12 mouse cellular contexts compared by ENCODE assay signal in genomic region chr17:30177435-30177834, GRCm38 (mm10).
DNase-seq lines count a peak whose midpoint lies in the region; ATAC-seq and TF ChIP-seq lines count a peak whose summit lies in the region.
"Had no signal": no experiment of that assay in that cellular context is flagged by ENCODE, and none has a peak within 500 bp of the region (broad histone marks: within the 10 kb centered on the region; RNA-seq: fewer than 3 reads in every experiment).

No protein-coding gene starts in this region.

- no peak for TF ChIP-seq CTCF in midbrain, postnatal 0 days (IDR thresholded peaks at IDR 0.05)

- H3K27ac ChIP-seq in midbrain, postnatal 0 days (ENCODE audit: low read depth, low read length): no peak overlapping the region
- H3K27ac ChIP-seq in midbrain, embryonic 13.5 days: no peak overlapping the region
- H3K27ac ChIP-seq: gastrocnemius, adult 2 months; midbrain, embryonic 10.5 days had no signal

- 74% methylated on average over 4 of the region's 4 CpGs for WGBS in midbrain, postnatal 0 days
- 91% methylated on average over 4 of the region's 4 CpGs for WGBS in midbrain, embryonic 13.5 days

- no peaks in the 10 kb centered on the region for H3K4me1 ChIP-seq in midbrain, postnatal 0 days (ENCODE audit: insufficient read depth, low read length)
- H3K4me1 ChIP-seq in midbrain, embryonic 13.5 days (replicated peaks): no peaks in the 10 kb centered on the region
- H3K4me1 ChIP-seq: midbrain, embryonic 10.5 days had no signal

- intact Hi-C loops in heart, postnatal 25 days (cut with DNase I): no loop called here

- no peak overlapping the region for H3K4me2 ChIP-seq in midbrain, postnatal 0 days (ENCODE audit: low read depth, low read length, poor library complexity, severe bottlenecking)
- no peak overlapping the region for H3K4me2 ChIP-seq in midbrain, embryonic 13.5 days (replicated peaks)
- H3K4me2 ChIP-seq: heart, embryonic 13.5 days had no signal

- H3K27me3 ChIP-seq in midbrain, postnatal 0 days (ENCODE audit: insufficient read depth, low read length): no peaks in the 10 kb centered on the region
- no peaks in the 10 kb centered on the region for H3K27me3 ChIP-seq in midbrain, embryonic 13.5 days
- H3K27me3 ChIP-seq: heart, embryonic 13.5 days had no signal

- H3K36me3 ChIP-seq in midbrain, postnatal 0 days (ENCODE audit: insufficient read depth, low read length): no peaks in the 10 kb centered on the region; the same call in 1 of the 2 replicates
- peaks cover 4% of the 10 kb centered on the region for H3K36me3 ChIP-seq in midbrain, embryonic 13.5 days

- peak; percentile 62 for DNase-seq in heart, postnatal 4 days
- DNase-seq in heart, postnatal 25 days (ENCODE audit: low spot score): no peak
- peak; percentile 71 for DNase-seq in midbrain, postnatal 0 days (ENCODE audit: low spot score)
- DNase-seq in cerebellum, adult 8-10 months: peak; percentile 86
- DNase-seq in kidney, postnatal 36 days: peak; percentile 78 to 80
- DNase-seq in frontal cortex, postnatal 36 days (ENCODE audit: low spot score in 2 of 2): no peak
- no peak for DNase-seq in gastrocnemius, postnatal 4 days (ENCODE audit: low spot score in 2 of 2)
- DNase-seq: gastrocnemius, adult 2 months; lung, adult 18-20 months had no signal

- H3K9ac ChIP-seq in midbrain, postnatal 0 days (replicated peaks; ENCODE audit: low read length, poor library complexity, severe bottlenecking): no peak overlapping the region
- no peak overlapping the region for H3K9ac ChIP-seq in midbrain, embryonic 13.5 days (replicated peaks)
- H3K9ac ChIP-seq: heart, embryonic 13.5 days had no signal

- no peak for ATAC-seq in midbrain, postnatal 0 days (ENCODE audit: low FRiP score)
- no peak for ATAC-seq in midbrain, embryonic 13.5 days

- no peaks in the 10 kb centered on the region for H3K9me3 ChIP-seq in midbrain, postnatal 0 days (ENCODE audit: low read length)
- no peaks in the 10 kb centered on the region for H3K9me3 ChIP-seq in midbrain, embryonic 13.5 days
- H3K9me3 ChIP-seq: heart, embryonic 13.5 days; midbrain, embryonic 10.5 days had no signal

- H3K4me3 ChIP-seq in midbrain, postnatal 0 days (ENCODE audit: low read depth, low read length): no peak overlapping the region
- H3K4me3 ChIP-seq in midbrain, embryonic 13.5 days (replicated peaks): no peak overlapping the region
- H3K4me3 ChIP-seq: gastrocnemius, adult 2 months; heart, embryonic 13.5 days; midbrain, embryonic 10.5 days had no signal

Comparison
In these comparisons a context has a peak if more than half of its experiments do, and no peak if none do; other contexts are left out.
1. DNase-seq: peak in heart, postnatal 4 days (single experiment), midbrain, postnatal 0 days (single experiment), cerebellum, adult 8-10 months (single experiment) and kidney, postnatal 36 days (2 of 2); none in heart, postnatal 25 days (single experiment), frontal cortex, postnatal 36 days (0 of 2) and gastrocnemius, postnatal 4 days (0 of 2).